Mouse (Mus musculus) gastrocnemius, postnatal 36 days (tissue): ENCODE data around the gene Ric8a. TPM values are rescaled to one million over a fixed set of nuclear protein-coding genes. Genes with fewer than 3 reads are reported as not detected.

ENCODE experiments used
- total RNA-seq, 2 experiments: library from RNA; stranded (reverse); gene quantifications; 2 replicates each; pipeline ENCODE4 v1.2.3; 2021

Ric8a gene
- total RNA-seq, 2 experiments from 2014 or later: 12.6 to 14.9 TPM

Other genes starting within 250 kb of the Ric8a start
- gene Olfr61, start 228.0 kb upstream of the Ric8a start, total RNA-seq: not detected
- not detected for gene Olfr53, start 210.5 kb upstream of the Ric8a start, total RNA-seq
- gene Olfr539, start 197.0 kb upstream of the Ric8a start, total RNA-seq: not detected
- not detected for gene Olfr45, start 175.0 kb upstream of the Ric8a start, total RNA-seq
- not detected for gene Olfr541, start 159.7 kb upstream of the Ric8a start, total RNA-seq
- gene Cyp2e1, start 93.2 kb upstream of the Ric8a start, total RNA-seq: 10 to 100 TPM; 10.2 to 16.8 TPM
- not detected for gene Syce1, start 69.1 kb upstream of the Ric8a start, total RNA-seq
- under 1 TPM in 1 of 2 experiments, not detected in 1; 0.07 TPM for gene Zfp941, start 34.8 kb upstream of the Ric8a start, total RNA-seq
- not detected for gene Urah, start 21.9 kb upstream of the Ric8a start, total RNA-seq
- gene Scgb1c1, start 11.4 kb upstream of the Ric8a start, total RNA-seq: not detected
- not detected for gene Odf3, start 9.2 kb upstream of the Ric8a start, total RNA-seq
- gene Gm45785, start 626 bp upstream of the Ric8a start, total RNA-seq: not detected
- gene Bet1l, start 620 bp downstream of the Ric8a start, total RNA-seq: 1 to 10 TPM; 5.2 to 7.9 TPM
- 10 to 100 TPM; 78.3 to 78.9 TPM for gene Psmd13, start 25.0 kb downstream of the Ric8a start, total RNA-seq
- 10 to 100 TPM; 26.0 to 26.3 TPM for gene Sirt3, start 25.4 kb downstream of the Ric8a start, total RNA-seq
- 1,000 to 10,000 TPM; 1,837 to 1,924 TPM for gene Cox8b, start 43.5 kb downstream of the Ric8a start, total RNA-seq
- not detected for gene Nlrp6, start 63.9 kb downstream of the Ric8a start, total RNA-seq
- 1 to 10 TPM; 3.6 to 4.6 TPM for gene Pgghg, start 84.4 kb downstream of the Ric8a start, total RNA-seq
- gene Ifitm5, start 93.3 kb downstream of the Ric8a start, total RNA-seq: under 1 TPM in 1 of 2 experiments, not detected in 1; 0.35 TPM
- not detected for gene Gm45717, start 99.0 kb downstream of the Ric8a start, total RNA-seq
- 10 to 100 TPM; 50.9 to 51.8 TPM for gene Ifitm2, start 99.0 kb downstream of the Ric8a start, total RNA-seq
- gene Ifitm1, start 110.3 kb downstream of the Ric8a start, total RNA-seq: under 1 TPM in 1 of 2 experiments, not detected in 1; 0.77 TPM
- gene Ifitm3, start 153.8 kb downstream of the Ric8a start, total RNA-seq: 10 to 100 TPM; 30.2 to 45.6 TPM
- not detected for gene Ifitm6, start 161.0 kb downstream of the Ric8a start, total RNA-seq
- not detected for gene Gm17387, start 172.2 kb downstream of the Ric8a start, total RNA-seq
- under 1 TPM; 0.20 to 0.22 TPM for gene B4galnt4, start 204.1 kb downstream of the Ric8a start, total RNA-seq
- under 1 TPM in 1 of 2 experiments, not detected in 1; 0.12 TPM for gene Pkp3, start 221.3 kb downstream of the Ric8a start, total RNA-seq
- gene Sigirr, start 243.6 kb downstream of the Ric8a start, total RNA-seq: 1 to 10 TPM; 1.7 to 2.0 TPM